Mouse (Mus musculus): ENCODE measurements around the gene Rnf183. TPM values are rescaled to one million over a fixed set of nuclear protein-coding genes. Genes with fewer than 3 reads are reported as not detected.

Rnf183 gene
- polyA plus RNA-seq, 1 experiment = 1.0 TPM

GRCm38 (mm10) chr4:62391892-62392291 lies 43.2 kb downstream of the Rnf183 start:
- Histone ChIP-seq H3K4me3 (replicated peaks; ENCODE audit: extremely low read depth, low read depth, low read length) (no peak overlapping the region), H3K4me1 (ENCODE audit: control insufficient read depth, insufficient read depth, low read length) (peaks cover 5% of the 10 kb centered on the region; the same call in 1 of the 2 replicates)
- no peak for DNase-seq
- TF ChIP-seq POLR2A (IDR thresholded peaks at IDR 0.05; ENCODE audit: borderline replicate concordance, extremely low read depth, low read depth, low read length) (no peak), CTCF (IDR thresholded peaks at IDR 0.05; ENCODE audit: insufficient read depth, low read length) (no peak)
- WGBS = 75% methylated on average over 7 of the region's 7 CpGs

- Histone ChIP-seq H3K4me3 (replicated peaks; ENCODE audit: extremely low read depth, low read depth, low read length) (no peak overlapping the region), H3K4me1 (ENCODE audit: control insufficient read depth, insufficient read depth, low read length) (no peaks in the 10 kb centered on the region)
- 71% methylated on average over 5 of the region's 5 CpGs for WGBS
- no peak for DNase-seq
- no peak for TF ChIP-seq POLR2A (IDR thresholded peaks at IDR 0.05; ENCODE audit: borderline replicate concordance, extremely low read depth, low read depth, low read length)
- TF ChIP-seq CTCF (IDR thresholded peaks at IDR 0.05; ENCODE audit: insufficient read depth, low read length) = no peak
Observed at GRCm38 (mm10) chr4:62389592-62390512, 45.2 kb downstream of the Rnf183 start.

- TF ChIP-seq POLR2A (IDR thresholded peaks at IDR 0.05; ENCODE audit: borderline replicate concordance, extremely low read depth, low read depth, low read length) (no peak), CTCF (IDR thresholded peaks at IDR 0.05; ENCODE audit: insufficient read depth, low read length) (no peak)
- Histone ChIP-seq H3K4me3 (replicated peaks; ENCODE audit: extremely low read depth, low read depth, low read length) (no peak overlapping the region), H3K4me1 (ENCODE audit: control insufficient read depth, insufficient read depth, low read length) (no peaks in the 10 kb centered on the region)
- 92% methylated on average over 7 of the region's 7 CpGs for WGBS
- no peak for DNase-seq
Observed at GRCm38 (mm10) chr4:62385439-62385838, 49.6 kb downstream of the Rnf183 start.

- no peak overlapping the region for H3K4me3 ChIP-seq (replicated peaks; ENCODE audit: extremely low read depth, low read depth, low read length)
- TF ChIP-seq CTCF (IDR thresholded peaks at IDR 0.05; ENCODE audit: insufficient read depth, low read length) (no peak), POLR2A (IDR thresholded peaks at IDR 0.05; ENCODE audit: borderline replicate concordance, extremely low read depth, low read depth, low read length) (no peak)
- DNase-seq = no peak
- WGBS = 67% methylated on average over 1 of the region's 1 CpGs
- no peaks in the 10 kb centered on the region for H3K4me1 ChIP-seq (ENCODE audit: control insufficient read depth, insufficient read depth, low read length)
Observed at GRCm38 (mm10) chr4:62384159-62384558, 50.9 kb downstream of the Rnf183 start.

GRCm38 (mm10) chr4:62383752-62384151 lies 51.3 kb downstream of the Rnf183 start:
- 59% methylated on average over 7 of the region's 7 CpGs for WGBS
- Histone ChIP-seq H3K4me3 (replicated peaks; ENCODE audit: extremely low read depth, low read depth, low read length) (no peak overlapping the region), H3K4me1 (ENCODE audit: control insufficient read depth, insufficient read depth, low read length) (no peaks in the 10 kb centered on the region)
- TF ChIP-seq CTCF (IDR thresholded peaks at IDR 0.05; ENCODE audit: insufficient read depth, low read length) = no peak
- TF ChIP-seq POLR2A (IDR thresholded peaks at IDR 0.05; ENCODE audit: borderline replicate concordance, extremely low read depth, low read depth, low read length) = no peak
- no peak for DNase-seq

- no peak for DNase-seq
- TF ChIP-seq CTCF (IDR thresholded peaks at IDR 0.05; ENCODE audit: insufficient read depth, low read length) (no peak), POLR2A (IDR thresholded peaks at IDR 0.05; ENCODE audit: borderline replicate concordance, extremely low read depth, low read depth, low read length) (no peak)
- Histone ChIP-seq H3K4me3 (replicated peaks; ENCODE audit: extremely low read depth, low read depth, low read length) (no peak overlapping the region), H3K4me1 (ENCODE audit: control insufficient read depth, insufficient read depth, low read length) (no peaks in the 10 kb centered on the region)
- 75% methylated on average over 6 of the region's 6 CpGs for WGBS
Observed at GRCm38 (mm10) chr4:62383207-62383606, 51.8 kb downstream of the Rnf183 start.

GRCm38 (mm10) chr4:62379724-62380381 lies 55.2 kb downstream of the Rnf183 start:
- 74% methylated on average over 9 of the region's 9 CpGs for WGBS
- Histone ChIP-seq H3K4me1 (ENCODE audit: control insufficient read depth, insufficient read depth, low read length) (no peaks in the 10 kb centered on the region; the same call in 1 of the 2 replicates), H3K4me3 (replicated peaks; ENCODE audit: extremely low read depth, low read depth, low read length) (no peak overlapping the region)
- no peak for DNase-seq
- no peak for TF ChIP-seq POLR2A (IDR thresholded peaks at IDR 0.05; ENCODE audit: borderline replicate concordance, extremely low read depth, low read depth, low read length)
- no peak for TF ChIP-seq CTCF (IDR thresholded peaks at IDR 0.05; ENCODE audit: insufficient read depth, low read length)

Other genes with a start within 250 kb of the Rnf183 start
- 0.58 and 1.1 TPM in 2 replicates for gene Zfp37, start 204.2 kb downstream of the Rnf183 start, polyA plus RNA-seq (2012; rRNA removed)
- 22.3 and 30.7 TPM in 2 replicates for gene Slc31a2, start 172.7 kb downstream of the Rnf183 start, polyA plus RNA-seq (2012; rRNA removed)
- gene Fkbp15, start 74.7 kb downstream of the Rnf183 start, polyA plus RNA-seq (2012; rRNA removed) = 35.6 and 41.5 TPM in 2 replicates
- 23.2 and 29.3 TPM in 2 replicates for gene Slc31a1, start 74.5 kb downstream of the Rnf183 start, polyA plus RNA-seq (2012; rRNA removed)
- 20.9 and 31.5 TPM in 2 replicates for gene Cdc26, start 26.6 kb downstream of the Rnf183 start, polyA plus RNA-seq (2012; rRNA removed)
- 6.3 and 7.9 TPM in 2 replicates for gene Prpf4, start 26.5 kb downstream of the Rnf183 start, polyA plus RNA-seq (2012; rRNA removed)
- gene Wdr31, start 35.6 kb upstream of the Rnf183 start, polyA plus RNA-seq (2012; rRNA removed) = 4.0 and 4.2 TPM in 2 replicates
- gene Bspry, start 44.8 kb upstream of the Rnf183 start, polyA plus RNA-seq (2012; rRNA removed) = 26.0 and 31.0 TPM in 2 replicates
- 10.0 and 14.1 TPM in 2 replicates for gene Hdhd3, start 68.2 kb upstream of the Rnf183 start, polyA plus RNA-seq (2012; rRNA removed)
- gene Alad, start 84.7 kb upstream of the Rnf183 start, polyA plus RNA-seq (2012; rRNA removed) = 139 and 141 TPM in 2 replicates
- 8.9 and 16.1 TPM in 2 replicates for gene Pole3, start 89.8 kb upstream of the Rnf183 start, polyA plus RNA-seq (2012; rRNA removed)
- gene 4933430I17Rik, start 90.1 kb upstream of the Rnf183 start, polyA plus RNA-seq (2012; rRNA removed) = 0.08 and 0.15 TPM in 2 replicates
- 97.1 and 104 TPM in 2 replicates for gene Rgs3, start 124.6 kb upstream of the Rnf183 start, polyA plus RNA-seq (2012; rRNA removed)

Measured in lung, adult 2 months (tissue).